Mouse (Mus musculus) gonadal fat pad, adult 2 months (tissue): Measurements from ENCODE around the gene Olfr342. TPM values are rescaled to one million over a fixed set of nuclear protein-coding genes. Genes with fewer than 3 reads are reported as not detected.

ENCODE experiments used
- DNase-seq: peaks from one replicate; pipeline ENCODE4 v3.0.0-alpha.2; 2012; ENCODE audit warnings: low read depth
- polyA plus RNA-seq: library from polyadenylated mRNA; depleted of rRNA; stranded (reverse); fragments of >200 nt; gene quantifications from 2 replicates; pipeline ENCODE4 v1.2.3, GENCODE M21; 2012; rRNA removed

The Olfr342 gene
- not detected in 2 replicates for polyA plus RNA-seq

DNA sequence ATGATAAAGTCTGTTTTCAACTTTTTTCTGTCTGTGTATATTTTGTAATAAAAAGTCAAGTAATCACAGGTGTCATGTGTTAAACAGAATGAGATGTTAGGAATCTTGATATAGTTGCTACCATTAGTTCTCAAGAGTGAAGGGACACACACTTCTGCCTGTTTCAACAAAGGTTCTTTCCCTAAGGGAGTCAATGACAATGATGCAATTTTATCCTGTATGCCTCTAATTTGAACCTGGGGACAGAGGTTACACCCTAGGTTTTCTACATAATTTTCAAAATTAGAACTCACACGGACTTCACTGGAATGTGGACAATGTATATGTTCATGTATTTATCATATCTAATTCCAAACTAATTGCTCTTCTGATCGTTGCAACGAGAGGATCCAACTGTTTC, at the start of gene Olfr342:
Olfr342 (plus strand) TSS at position 301 of the 400 bp plus-strand sequence.
- DNase-seq, result no peak

DNA sequence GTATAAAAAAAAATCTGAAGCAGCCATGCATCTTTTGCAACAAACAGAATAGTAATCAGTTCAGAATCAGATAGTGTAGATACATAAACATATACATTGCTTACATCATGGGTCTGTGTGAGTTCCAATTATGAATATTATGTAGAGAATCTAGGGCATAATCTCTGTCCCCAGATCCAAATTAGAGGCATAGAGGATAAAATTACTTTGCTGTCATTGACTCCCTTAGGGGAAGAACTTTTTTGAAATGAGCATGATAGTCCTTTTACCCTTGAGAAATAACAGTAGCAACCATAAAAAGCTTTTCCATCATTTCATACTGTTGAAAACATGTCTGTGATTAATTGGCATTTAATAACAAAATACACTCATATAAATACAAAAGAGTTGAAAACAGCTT, 42.4 kb upstream of the Olfr342 start, which contains the start of gene Olfr341:
Olfr341 (minus strand) TSS at position 101 of the 400 bp plus-strand sequence.
- DNase-seq, result no peak

DNA sequence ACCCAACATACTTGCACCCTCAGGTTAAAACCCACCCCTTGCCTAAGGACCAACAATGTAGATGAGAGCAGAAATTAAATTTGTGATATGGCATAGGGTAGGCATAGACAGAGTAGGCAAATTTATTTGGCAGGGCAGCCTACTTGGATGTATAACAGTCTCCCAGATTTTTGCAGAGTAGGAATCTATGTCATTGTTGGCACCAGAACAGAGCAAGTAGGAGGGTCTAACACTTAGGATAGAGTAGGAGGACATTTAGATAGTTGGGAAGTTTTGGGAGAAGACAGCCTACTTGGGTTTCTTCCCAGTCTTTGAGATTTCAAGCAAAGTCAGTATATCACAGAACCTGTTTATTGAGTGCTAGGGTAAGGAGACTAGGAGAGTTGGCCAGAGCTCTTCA, 40.4 kb downstream of the Olfr342 start:
- no peak for DNase-seq

DNA sequence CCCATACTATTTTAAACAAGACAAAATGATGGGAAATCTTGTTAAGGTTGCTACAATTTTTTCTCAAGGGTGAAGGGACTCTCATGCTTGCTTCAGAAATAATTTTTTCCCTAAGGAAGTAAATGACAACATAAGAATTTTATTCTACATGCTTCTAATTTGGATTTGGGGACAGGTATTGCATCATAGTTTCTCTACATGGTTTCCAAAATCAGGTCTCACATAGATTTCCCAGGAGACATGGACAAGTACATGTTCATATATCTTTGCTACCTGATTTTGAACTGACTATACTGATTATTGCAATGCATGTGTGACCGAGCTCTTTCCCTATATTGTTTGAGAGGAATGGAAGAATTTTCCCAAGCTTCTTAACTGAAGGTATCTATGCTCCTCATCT, 41.6 kb downstream of the Olfr342 start, which contains the start of gene Olfr344:
Olfr344 (plus strand) TSS at position 301 of the 400 bp plus-strand sequence.
- DNase-seq, result no peak

DNA sequence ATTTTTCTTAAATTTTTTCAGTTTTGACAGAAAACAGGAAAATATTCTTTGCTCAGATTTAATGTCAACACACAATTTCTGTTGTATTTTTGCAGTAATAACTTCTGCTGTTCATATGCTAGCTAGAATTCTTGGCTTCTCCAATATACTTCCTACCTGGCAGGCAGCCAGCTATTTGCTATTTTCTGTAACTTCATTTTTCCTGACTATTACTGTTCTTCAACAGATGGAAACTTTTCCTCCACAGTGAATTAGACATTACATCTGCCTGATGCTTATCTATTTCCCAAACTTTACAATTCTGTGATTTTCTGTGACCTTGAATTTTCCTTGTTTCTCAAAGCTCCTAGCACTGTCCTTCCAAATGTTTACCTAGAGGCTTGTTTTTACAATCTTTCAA, 42.2 kb downstream of the Olfr342 start:
- no peak for DNase-seq

DNA sequence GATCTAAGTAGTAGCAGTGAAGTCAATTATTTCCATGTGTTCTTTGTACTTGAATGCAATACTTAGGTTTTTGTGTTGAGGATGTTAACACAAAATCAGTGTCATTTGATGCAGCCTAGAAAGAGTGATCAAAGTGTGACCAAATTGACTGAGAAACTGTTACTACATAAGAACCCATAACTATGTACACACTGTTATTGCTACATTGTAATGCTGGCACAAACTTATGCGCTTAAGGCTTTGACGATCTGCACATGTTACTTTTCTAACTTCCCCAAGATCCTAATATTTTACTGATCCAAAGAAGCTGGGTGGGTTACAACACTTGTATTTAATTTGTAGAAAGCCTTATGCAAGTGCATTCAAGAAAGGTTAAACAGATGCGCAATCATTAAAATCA, 43.0 kb downstream of the Olfr342 start:
- no peak for DNase-seq

Other genes with a start within 250 kb of the Olfr342 start
- gene Olfr338, start 151.5 kb upstream of the Olfr342 start, polyA plus RNA-seq, result not detected in 2 replicates
- not detected in 2 replicates for gene Olfr339, start 106.1 kb upstream of the Olfr342 start, polyA plus RNA-seq
- not detected in 2 replicates for gene Olfr340, start 72.4 kb upstream of the Olfr342 start, polyA plus RNA-seq
- gene Olfr341, start 42.5 kb upstream of the Olfr342 start, polyA plus RNA-seq, result not detected in 2 replicates
- not detected in 2 replicates for gene Olfr344, start 41.7 kb downstream of the Olfr342 start, polyA plus RNA-seq
- gene Olfr345, start 115.0 kb downstream of the Olfr342 start, polyA plus RNA-seq, result not detected in 2 replicates
- gene Olfr346, start 160.8 kb downstream of the Olfr342 start, polyA plus RNA-seq, result not detected in 2 replicates
- not detected in 2 replicates for gene Olfr347, start 206.9 kb downstream of the Olfr342 start, polyA plus RNA-seq